Mouse (Mus musculus) kidney, adult 2 months (tissue): Measurements from ENCODE around the gene Clic4.

Experiments used
- CTCF ChIP-seq: fragments of 200-500 bp; conservative IDR thresholded peaks from 2 replicates; pipeline ENCODE4 v1.5.1; 2011; ENCODE audit warnings: low read depth, mild to moderate bottlenecking, control low read depth, low read length, moderate library complexity, mixed read lengths; ENCODE audit not compliant: insufficient read depth, insufficient read length
- POLR2A ChIP-seq: fragments of 200-500 bp; IDR thresholded peaks from one replicate; pipeline ENCODE4 v1.6.1; 2011; ENCODE audit warnings: low read depth, low read length, control low read depth

DNA sequence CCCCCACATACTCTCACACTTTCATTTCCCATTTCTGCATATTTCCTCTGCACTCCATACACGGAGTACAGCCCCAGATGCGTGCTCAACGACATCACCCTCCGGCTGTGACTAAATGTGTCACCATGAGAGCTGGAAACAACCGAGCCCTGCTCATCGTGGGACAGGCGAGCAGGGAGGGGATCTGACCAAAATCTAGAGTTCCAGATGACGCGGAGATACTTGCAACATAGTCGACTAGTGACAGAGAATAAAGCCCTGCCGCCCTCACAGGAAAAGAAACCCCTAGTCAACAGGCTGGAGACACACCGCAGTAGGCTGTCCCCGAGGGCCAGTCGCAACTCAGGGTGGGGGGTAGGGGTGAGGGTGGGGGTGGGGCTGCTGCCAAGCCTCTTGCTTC, 69.3 kb downstream of the Clic4 start:
- TF ChIP-seq POLR2A, result no peak
- no peak for TF ChIP-seq CTCF
